In genomic region chr2:126599005-126599404, GRCm38 (mm10) we compare ENCODE assay signal across 8 mouse cellular contexts. TPM values are rescaled to one million over a fixed set of nuclear protein-coding genes. Genes with fewer than 3 reads are reported as not detected.
A peak's percentile ranks its signal among the peaks of the same experiment; 100 is the strongest.
DNase-seq lines count a peak whose midpoint lies in the region; ATAC-seq and TF ChIP-seq lines count a peak whose summit lies in the region.

No protein-coding gene starts in this region.

- no peaks in the 10 kb centered on the region for H3K27me3 ChIP-seq in forebrain, postnatal 0 days (ENCODE audit: insufficient read depth, low read length)
- H3K27me3 ChIP-seq in forebrain, embryonic 11.5 days (ENCODE audit: control insufficient read depth, insufficient read depth, low read length) = no peaks in the 10 kb centered on the region
- H3K27me3 ChIP-seq in spleen, adult 2 months (ENCODE audit: control insufficient read depth, insufficient read depth, low read length) = no peaks in the 10 kb centered on the region
- H3K27me3 ChIP-seq in limb, embryonic 13.5 days = peaks cover 3% of the 10 kb centered on the region; the same call in 1 of the 2 replicates

- H3K27ac ChIP-seq in forebrain, postnatal 0 days (ENCODE audit: low read depth, low read length) = no peak overlapping the region
- no peak overlapping the region for H3K27ac ChIP-seq in forebrain, embryonic 11.5 days (ENCODE audit: low read depth, low read length)
- no peak overlapping the region for H3K27ac ChIP-seq in spleen, adult 2 months (ENCODE audit: insufficient read depth, low read length)
- H3K27ac ChIP-seq in limb, embryonic 13.5 days = no peak overlapping the region

- no peaks in the 10 kb centered on the region for H3K36me3 ChIP-seq in forebrain, postnatal 0 days (ENCODE audit: insufficient read depth)
- no peaks in the 10 kb centered on the region for H3K36me3 ChIP-seq in forebrain, embryonic 11.5 days (ENCODE audit: control insufficient read depth, insufficient read depth, low read length)
- H3K36me3 ChIP-seq in spleen, adult 2 months (ENCODE audit: control insufficient read depth, insufficient read depth, low read length) = no peaks in the 10 kb centered on the region
- H3K36me3 ChIP-seq in limb, embryonic 13.5 days = no peaks in the 10 kb centered on the region

- peak; percentile 60 for ATAC-seq in forebrain, postnatal 0 days
- ATAC-seq in forebrain, embryonic 11.5 days (replicated peaks; ENCODE audit: low FRiP score) = no peak
- ATAC-seq in limb, embryonic 13.5 days (ENCODE audit: low FRiP score, low read depth) = peak; percentile 57; the same call in 1 of the 2 replicates

- DNase-seq in forebrain, postnatal 0 days = peak; percentile 22
- DNase-seq in forebrain, embryonic 11.5 days (ENCODE audit: low spot score) = no peak
- DNase-seq in spleen, adult 2 months (ENCODE audit: low read depth in 1 of 2, low spot score in 2 of 2) = no peak
- no peak for DNase-seq in spleen, postnatal 14 days (ENCODE audit: low spot score in 2 of 2)
- peak; percentile 29 for DNase-seq in thymus, postnatal 4 days
- no peak for DNase-seq in ovary, postnatal 10 days (ENCODE audit: low spot score)
- DNase-seq in right cerebral cortex, adult 18-20 months = no peak

- no peak overlapping the region for H3K4me2 ChIP-seq in forebrain, postnatal 0 days (ENCODE audit: low read depth)
- no peak overlapping the region for H3K4me2 ChIP-seq in forebrain, embryonic 11.5 days (ENCODE audit: low read depth, low read length, severe bottlenecking)
- peak overlapping the region; percentile 38 for H3K4me2 ChIP-seq in limb, embryonic 13.5 days (replicated peaks)

- 12% methylated on average over 3 of the region's 3 CpGs for WGBS in forebrain, postnatal 0 days
- 18% methylated on average over 3 of the region's 3 CpGs for WGBS in forebrain, embryonic 11.5 days
- 8% methylated on average over 3 of the region's 3 CpGs for WGBS in spleen, adult 2 months
- WGBS in limb, embryonic 13.5 days = 5% methylated on average over 3 of the region's 3 CpGs

- H3K4me1 ChIP-seq in forebrain, postnatal 0 days (ENCODE audit: insufficient read depth) = 0 out of 2 replicates have a peak, but pooled peaks cover 3% of the 10 kb centered on the region
- H3K4me1 ChIP-seq in forebrain, embryonic 11.5 days (replicated peaks; ENCODE audit: control insufficient read depth, insufficient read depth, low read length) = no peaks in the 10 kb centered on the region
- H3K4me1 ChIP-seq in spleen, adult 2 months (ENCODE audit: control insufficient read depth, insufficient read depth, insufficient read length) = peaks cover 16% of the 10 kb centered on the region; the same call in 1 of the 2 replicates
- no peaks in the 10 kb centered on the region; the same call in 1 of the 2 replicates for H3K4me1 ChIP-seq in limb, embryonic 13.5 days

- no peak for TF ChIP-seq POLR2A in spleen, adult 2 months (IDR thresholded peaks at IDR 0.05; ENCODE audit: low read depth, low read length)

- no peaks in the 10 kb centered on the region for H3K9me3 ChIP-seq in forebrain, postnatal 0 days (ENCODE audit: low read length)
- H3K9me3 ChIP-seq in forebrain, embryonic 11.5 days (ENCODE audit: control insufficient read depth, low read length) = no peaks in the 10 kb centered on the region
- no peaks in the 10 kb centered on the region for H3K9me3 ChIP-seq in limb, embryonic 13.5 days

- H3K4me3 ChIP-seq in forebrain, postnatal 0 days (ENCODE audit: low read depth, low read length) = no peak overlapping the region
- H3K4me3 ChIP-seq in forebrain, embryonic 11.5 days (ENCODE audit: low read depth, low read length) = no peak overlapping the region
- H3K4me3 ChIP-seq in spleen, adult 2 months (ENCODE audit: extremely low read depth, insufficient read depth, insufficient read length) = no peak overlapping the region
- no peak overlapping the region for H3K4me3 ChIP-seq in limb, embryonic 13.5 days

- TF ChIP-seq CTCF in forebrain, postnatal 0 days (IDR thresholded peaks at IDR 0.05; ENCODE audit: low read depth) = peak; percentile 55
- peak; percentile 42; the same call in 1 of the 2 replicates for TF ChIP-seq CTCF in spleen, adult 2 months (IDR thresholded peaks at IDR 0.05; ENCODE audit: extremely low read depth, insufficient read depth, insufficient read length, insufficient replicate concordance)

- H3K9ac ChIP-seq in forebrain, postnatal 0 days = no peak overlapping the region
- H3K9ac ChIP-seq in forebrain, embryonic 11.5 days (ENCODE audit: low read length) = no peak overlapping the region
- H3K9ac ChIP-seq in limb, embryonic 13.5 days = no peak overlapping the region

RNA-seq across cellular contexts. Expression of gene Hdc, which starts 20.1 kb away (rescaled TPM):
- 7.9 and 8.3 TPM in 2 replicates for total RNA-seq in forebrain, postnatal 0 days (2014; rRNA removed)
- polyA plus RNA-seq in forebrain, postnatal 0 days (2015; fragmentation: Nextera tagmentation; extraction: Ambion mirVana) = 3.6 and 5.7 TPM in 2 replicates
- polyA plus RNA-seq in forebrain, embryonic 11.5 days (2014; fragmentation: Nextera tagmentation; extraction: Ambion mirVana) = 0.72 and 0.75 TPM in 2 replicates
- polyA plus RNA-seq in spleen, adult 2 months (2012; rRNA removed) = 3.2 and 4.6 TPM in 2 replicates
- 3.9 and 5.0 TPM in 2 replicates for polyA plus RNA-seq in limb, embryonic 13.5 days (2015; fragmentation: Nextera tagmentation; extraction: Ambion mirVana)

RNA-seq across cellular contexts. Expression of gene Slc27a2, which starts 46.8 kb away (rescaled TPM):
- total RNA-seq in forebrain, postnatal 0 days (2014; rRNA removed) = 4.4 and 6.9 TPM in 2 replicates
- 3.6 and 5.9 TPM in 2 replicates for polyA plus RNA-seq in forebrain, postnatal 0 days (2015; fragmentation: Nextera tagmentation; extraction: Ambion mirVana)
- polyA plus RNA-seq in forebrain, embryonic 11.5 days (2014; fragmentation: Nextera tagmentation; extraction: Ambion mirVana) = 4.5 and 4.8 TPM in 2 replicates
- polyA plus RNA-seq in spleen, adult 2 months (2012; rRNA removed) = 0.31 and 0.57 TPM in 2 replicates
- 0.73 and 0.83 TPM in 2 replicates for polyA plus RNA-seq in limb, embryonic 13.5 days (2015; fragmentation: Nextera tagmentation; extraction: Ambion mirVana)

Comparison
In these comparisons a context has a peak if more than half of its experiments do, and no peak if none do; other contexts are left out.
1. DNase-seq: peak in forebrain, postnatal 0 days (single experiment) and thymus, postnatal 4 days (single experiment); none in forebrain, embryonic 11.5 days (single experiment), spleen, adult 2 months (0 of 2), spleen, postnatal 14 days (0 of 2), ovary, postnatal 10 days (single experiment) and right cerebral cortex, adult 18-20 months (single experiment).